Mouse (Mus musculus) adrenal gland, postnatal 25 days (tissue): ENCODE measurements around the gene Iscu. TPM values are rescaled to one million over a fixed set of nuclear protein-coding genes. Genes with fewer than 3 reads are reported as not detected.
A peak's percentile ranks its signal among the peaks of the same experiment; 100 is the strongest.
"Not testable (repeated sequence)": the region's sequence is repeated elsewhere in the genome, so short reads cannot be mapped to it uniquely, and the experiment has no call there.

ENCODE experiments used
- DNase-seq: peaks from one replicate; pipeline ENCODE4 v3.0.0; 2021; ENCODE audit warnings: mixed read lengths
- total RNA-seq: library from RNA; stranded (reverse); gene quantifications from 2 replicates; pipeline ENCODE4 v1.2.3, GENCODE M21; 2021

The Iscu gene
- total RNA-seq, 1 experiment from 2014 or later: 898 TPM

GRCm38 (mm10) chr5:113755347-113756030 lies 17.1 kb upstream of the Iscu start:
- DNase-seq: no peak

DNA sequence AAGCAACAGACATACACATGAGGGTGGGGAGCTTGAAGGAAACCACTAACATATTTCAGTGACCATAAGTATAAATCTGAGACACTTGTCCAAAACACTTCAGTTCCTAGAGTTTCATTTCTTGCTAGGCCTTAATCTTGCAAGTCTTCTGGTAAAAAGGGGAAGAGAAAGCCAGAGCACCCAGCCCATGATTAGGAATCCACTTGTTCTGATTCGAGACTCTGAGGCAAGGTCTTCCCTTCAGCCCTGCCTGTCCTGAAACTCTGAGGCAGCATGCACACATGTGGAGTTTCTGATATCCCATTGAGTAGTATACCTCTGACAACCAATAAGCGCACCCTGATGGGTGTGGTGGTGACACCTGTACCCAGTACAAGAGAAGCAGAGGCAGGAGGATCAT lies 11.0 kb upstream of the Iscu start:
- DNase-seq: no peak

GRCm38 (mm10) chr5:113764426-113764825 lies 8.1 kb upstream of the Iscu start:
- DNase-seq: no peak

DNA sequence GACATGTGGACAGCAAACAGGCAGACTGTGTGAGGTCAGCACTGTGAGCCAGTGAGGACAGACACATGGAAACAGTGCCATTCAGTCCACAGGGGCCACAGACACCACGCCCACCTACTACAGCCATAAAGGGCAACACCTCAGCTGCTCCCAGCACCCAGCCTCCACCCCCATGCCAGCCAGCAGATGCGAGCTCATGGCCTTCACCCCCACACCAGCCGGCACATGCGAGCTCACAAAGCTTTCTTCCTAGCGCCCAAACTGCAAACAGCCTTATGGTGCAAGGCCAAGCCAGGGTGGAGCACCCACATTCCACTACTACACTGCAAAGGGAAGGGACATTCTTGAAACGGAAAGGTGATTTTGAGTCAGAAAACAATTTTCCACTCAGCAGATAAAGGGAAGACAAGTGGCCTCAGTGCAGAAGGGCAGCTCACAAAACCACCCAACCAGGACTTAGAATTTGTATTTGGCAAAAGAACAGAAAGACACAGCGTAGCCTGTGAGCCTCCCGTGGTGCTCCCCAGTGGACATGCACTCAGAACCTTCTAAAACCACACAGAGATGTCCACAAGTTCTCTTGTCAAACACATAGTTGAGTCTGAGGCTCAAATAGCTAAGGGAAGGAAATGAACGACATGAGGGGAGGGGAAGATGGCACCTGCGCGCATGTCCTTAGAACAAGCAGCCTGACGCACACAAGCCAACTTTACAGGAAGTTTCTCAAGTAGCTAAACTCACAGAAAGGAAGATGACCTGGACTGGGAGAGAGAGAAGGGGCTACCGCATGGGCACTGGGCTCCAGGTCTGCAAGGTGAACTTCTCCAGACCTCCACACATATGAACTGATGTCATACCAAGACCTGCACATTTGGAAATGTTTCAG lies 6.7 kb upstream of the Iscu start:
- peak; percentile 23 for DNase-seq

- DNase-seq: no peak
These were observed 3.7 kb upstream of the Iscu start for GRCm38 (mm10) chr5:113768806-113769205.

GRCm38 (mm10) chr5:113771213-113772162 lies 1.1 kb upstream of the Iscu start:
- DNase-seq: peak; percentile 79

GRCm38 (mm10) chr5:113772905-113773519 lies 464 bp downstream of the Iscu start:
- DNase-seq: no peak

- peak; percentile 95 for DNase-seq
These were observed 1.1 kb downstream of the Iscu start for GRCm38 (mm10) chr5:113773664-113774063.

DNA sequence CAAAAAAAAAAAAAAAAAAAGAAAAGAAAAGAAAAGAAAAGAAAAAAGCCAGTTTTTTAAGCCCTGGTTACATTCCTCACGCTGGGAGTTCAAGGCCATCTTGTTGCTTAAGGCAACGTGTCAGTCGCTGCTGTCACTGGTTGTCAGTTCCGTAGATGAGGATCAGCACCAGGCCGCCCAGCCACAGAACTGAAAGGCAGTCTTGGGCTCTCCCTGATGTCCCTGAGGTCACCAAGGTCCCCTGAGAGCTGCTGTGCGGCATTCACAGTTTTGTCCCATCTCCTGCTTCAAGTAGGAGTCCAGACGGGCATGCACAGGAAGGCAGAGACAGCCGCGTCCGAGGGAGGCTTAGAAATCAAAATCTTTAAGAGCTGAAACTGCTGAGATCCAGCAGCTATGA lies 3.0 kb downstream of the Iscu start:
- peak; percentile 25 for DNase-seq

DNA sequence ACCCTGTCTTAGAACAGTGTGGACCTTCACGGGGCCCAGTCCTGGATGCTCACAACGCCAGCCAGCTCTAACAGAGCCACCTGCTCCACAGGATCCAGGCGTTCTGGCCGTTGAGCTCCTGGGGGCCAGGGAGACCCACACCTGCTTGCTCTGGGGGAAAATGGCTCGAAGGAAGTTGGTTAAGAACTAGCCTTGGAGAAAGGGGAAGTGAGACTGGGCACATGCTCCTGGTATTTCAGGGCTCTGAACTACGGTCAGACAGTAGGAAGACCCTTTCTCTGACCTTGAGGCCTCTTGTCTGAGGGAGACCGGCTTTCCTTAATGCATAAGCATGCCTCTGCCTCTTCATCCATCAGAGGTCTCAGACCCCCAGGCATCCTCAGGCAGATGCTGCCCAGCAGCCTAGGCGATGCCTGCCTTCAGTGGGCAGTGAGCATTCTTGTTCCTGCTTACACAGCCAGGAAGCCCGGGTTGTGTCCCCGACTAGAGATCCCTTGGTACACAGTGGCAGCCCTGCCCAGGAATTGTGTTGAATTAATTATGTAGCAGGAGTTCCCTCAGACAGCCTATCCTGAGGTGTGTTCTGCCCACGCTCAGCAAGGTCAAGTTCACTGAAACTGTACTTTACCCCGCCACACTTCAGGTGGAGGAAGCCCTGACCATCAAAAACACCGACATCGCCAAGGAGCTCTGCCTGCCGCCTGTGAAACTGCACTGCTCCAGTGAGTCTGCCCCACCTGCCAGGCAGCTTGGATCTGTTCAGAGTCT lies 3.8 kb downstream of the Iscu start:
- DNase-seq: no peak

- DNase-seq: no peak
These were observed 4.3 kb downstream of the Iscu start for GRCm38 (mm10) chr5:113776896-113777226.

DNA sequence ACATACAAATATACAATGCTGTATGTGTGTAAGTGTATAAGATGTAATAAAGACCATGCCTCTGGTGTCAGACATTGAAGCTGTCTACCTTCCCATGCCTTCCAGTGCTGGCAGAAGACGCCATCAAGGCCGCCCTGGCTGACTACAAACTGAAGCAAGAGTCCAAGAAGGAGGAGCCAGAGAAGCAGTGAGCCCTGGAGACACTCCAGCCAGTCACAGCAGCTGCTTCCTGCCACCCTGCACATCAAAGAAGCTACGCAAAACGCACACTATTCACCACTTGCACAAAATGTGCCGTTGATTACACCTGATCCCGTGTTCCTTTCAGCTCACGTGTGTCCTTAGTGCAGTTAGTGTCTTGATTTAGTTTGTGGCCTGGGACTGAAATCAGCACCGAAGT lies 5.2 kb downstream of the Iscu start:
- peak; percentile 55 for DNase-seq

DNA sequence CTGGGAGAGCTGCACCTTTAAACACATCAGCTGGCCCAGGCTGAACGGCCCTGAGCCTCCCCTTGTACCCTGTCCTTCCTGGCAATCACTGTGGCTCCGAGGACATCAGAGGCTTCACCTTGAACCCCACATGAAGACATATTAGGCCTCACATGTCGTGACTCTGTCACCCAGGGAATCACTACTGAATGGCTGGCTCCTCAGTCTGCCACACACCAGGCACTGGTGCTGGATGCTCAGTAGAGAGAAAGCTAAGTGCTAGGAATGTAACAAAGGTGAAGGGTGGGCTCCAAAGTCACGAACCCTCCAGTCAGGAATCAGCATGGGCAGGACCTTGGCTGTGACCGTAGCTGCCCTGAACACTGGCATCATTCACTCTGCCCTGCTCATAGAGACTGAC lies 7.0 kb downstream of the Iscu start:
- DNase-seq: no peak

- no peak for DNase-seq
These were observed 7.7 kb downstream of the Iscu start for GRCm38 (mm10) chr5:113780082-113780752.

- DNase-seq: no peak
These were observed 8.2 kb downstream of the Iscu start for GRCm38 (mm10) chr5:113780763-113781162.

- no peak for DNase-seq
These were observed 8.7 kb downstream of the Iscu start for GRCm38 (mm10) chr5:113781254-113781653.

GRCm38 (mm10) chr5:113781875-113782274 lies 9.3 kb downstream of the Iscu start:
- no peak for DNase-seq

DNA sequence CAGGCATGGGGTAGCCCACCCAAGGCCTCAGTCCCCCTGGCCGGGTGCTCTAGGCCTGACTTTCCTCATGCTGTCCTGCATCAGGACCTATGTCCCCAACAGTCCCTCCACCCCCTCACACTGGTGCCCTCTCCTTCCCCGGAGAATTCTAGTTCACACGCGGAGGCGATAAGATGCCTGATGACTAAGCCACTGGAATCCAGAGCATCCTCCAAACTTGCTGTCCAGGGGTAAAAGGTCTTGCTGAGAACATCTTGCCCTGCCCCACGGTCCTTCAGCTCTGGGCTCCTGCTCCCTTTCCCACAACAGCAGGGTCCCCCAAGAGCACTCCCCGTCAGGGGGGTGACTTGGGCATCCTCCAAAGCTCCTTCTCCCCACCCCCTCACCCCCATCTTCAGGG lies 10.1 kb downstream of the Iscu start:
- DNase-seq: no peak

DNA sequence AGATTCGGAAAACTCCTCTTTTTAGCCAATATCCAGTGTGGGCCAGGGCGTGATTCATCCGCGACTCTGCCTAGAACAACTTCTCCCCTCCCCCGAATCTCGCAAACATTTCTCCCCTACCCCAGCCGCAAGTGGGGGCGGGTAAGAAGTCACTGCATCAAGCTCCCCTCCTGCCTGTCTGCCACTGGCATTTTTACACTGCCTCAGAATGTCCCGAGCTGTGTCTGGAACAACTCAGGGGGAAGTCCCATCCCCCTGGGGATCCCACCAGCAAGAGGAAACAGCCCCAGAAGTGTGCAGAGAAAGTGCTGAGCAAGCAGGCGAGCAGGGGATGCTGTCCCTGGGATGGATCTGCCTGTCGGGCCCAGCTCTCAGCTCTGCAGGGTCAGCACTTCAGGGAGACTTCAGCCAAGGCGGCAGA lies 11.0 kb downstream of the Iscu start:
- DNase-seq: no peak

- DNase-seq: not testable (repeated sequence)
These were observed 11.6 kb downstream of the Iscu start for GRCm38 (mm10) chr5:113784104-113784503.

DNA sequence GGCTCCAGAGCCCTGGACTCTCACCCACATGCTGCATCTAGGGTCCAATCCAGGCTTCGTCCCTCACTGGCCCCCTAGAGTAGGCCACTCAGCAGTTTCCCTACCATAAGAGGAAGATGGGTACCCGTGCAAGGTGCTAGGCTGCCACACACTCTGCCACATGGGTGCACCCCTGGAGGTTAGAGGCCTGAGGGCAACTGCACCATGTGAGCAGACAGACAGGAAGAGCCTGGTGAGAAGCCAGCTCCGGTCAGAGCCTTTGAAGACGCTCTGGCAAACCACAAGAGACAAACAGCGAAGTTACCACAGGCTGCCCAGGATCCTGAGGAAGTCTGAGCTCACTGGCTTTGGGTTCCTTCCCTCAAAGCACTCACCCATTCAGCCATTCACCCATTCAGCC lies 14.4 kb downstream of the Iscu start:
- DNase-seq: no peak
